Mouse (Mus musculus) hindbrain, embryonic 16.5 days (tissue): ENCODE data around the gene Tmem108. TPM values are rescaled to one million over a fixed set of nuclear protein-coding genes. Genes with fewer than 3 reads are reported as not detected.
A peak's percentile ranks its signal among the peaks of the same experiment; 100 is the strongest.

Experiments used
- ATAC-seq: fragments of 200-750 bp; cut with Nextera tagmentation; 2 replicates; pipeline ENCODE4 v1.8.0; 2017; ENCODE audit warnings: moderate TSS enrichment, moderate library complexity
- H3K27ac ChIP-seq: fragments of 300-500 bp; sonication (generic); 2 replicates; pipeline ENCODE4 v1.5.1; 2014; ENCODE audit warnings: low read depth, mild to moderate bottlenecking, control low read depth, low read length, moderate library complexity
- H3K27me3 ChIP-seq: fragments of 300-500 bp; sonication (generic); replicated peaks from 2 replicates; pipeline ENCODE4 v1.6.1; 2014; ENCODE audit warnings: low read length; ENCODE audit not compliant: control insufficient read depth, insufficient read depth
- H3K36me3 ChIP-seq: fragments of 300-500 bp; sonication (generic); 2 replicates; pipeline ENCODE4 v1.6.1; 2014; ENCODE audit warnings: mild to moderate bottlenecking, low read length, moderate library complexity, mixed read lengths; ENCODE audit not compliant: control insufficient read depth, insufficient read depth
- H3K4me1 ChIP-seq: fragments of 300-500 bp; sonication (generic); 2 replicates; pipeline ENCODE4 v1.6.1; 2014; ENCODE audit warnings: low read depth, low read length; ENCODE audit not compliant: control insufficient read depth, insufficient read depth
- H3K4me2 ChIP-seq: fragments of 300-500 bp; sonication (generic); 2 replicates; pipeline ENCODE4 v1.6.1; 2014; ENCODE audit warnings: mild to moderate bottlenecking, low read length, control low read depth, moderate library complexity
- H3K4me3 ChIP-seq: fragments of 300-500 bp; sonication (generic); 2 replicates; pipeline ENCODE4 v1.5.1; 2014; ENCODE audit warnings: mild to moderate bottlenecking, low read length, control low read depth, moderate library complexity
- H3K9ac ChIP-seq: fragments of 300-500 bp; sonication (generic); 2 replicates; pipeline ENCODE4 v1.6.1; 2014; ENCODE audit warnings: low read depth, mild to moderate bottlenecking, control low read depth, low read length, moderate library complexity
- H3K9me3 ChIP-seq: fragments of 300-500 bp; sonication (generic); 2 replicates; pipeline ENCODE4 v1.6.1; 2014; ENCODE audit warnings: mild to moderate bottlenecking, low read length, moderate library complexity; ENCODE audit not compliant: control insufficient read depth
- WGBS: fragments of 180-500 bp; shearing (Covaris S2); extraction: QIAGEN DNeasy Blood & Tissue Kit; methylation state at CpG from one replicate; pipeline ENCODE4 v1.1.7; 2014; 5-methylcytosine and 5-hydroxymethylcytosine counted together
- polyA plus RNA-seq: library from polyadenylated mRNA; unstranded; fragments of >200 nt; fragmentation: Nextera tagmentation; extraction: Ambion mirVana; gene quantifications from 2 replicates; pipeline ENCODE4 v1.2.1, GENCODE M21; 2015

The Tmem108 gene
- polyA plus RNA-seq, 1 experiment from 2014 or later = 29.3 TPM

- peak; percentile 12 for ATAC-seq
- no peaks in the 10 kb centered on the region; the same call in 1 of the 2 replicates for H3K9me3 ChIP-seq
- no peak overlapping the region for H3K9ac ChIP-seq
- no peaks in the 10 kb centered on the region for H3K36me3 ChIP-seq
- peaks cover 31% of the 10 kb centered on the region for H3K4me1 ChIP-seq
- WGBS = 68% methylated on average over 5 of the region's 5 CpGs
- no peak overlapping the region for H3K27ac ChIP-seq
- H3K4me3 ChIP-seq = no peak overlapping the region
- H3K4me2 ChIP-seq = no peak overlapping the region
- H3K27me3 ChIP-seq = no peaks in the 10 kb centered on the region
Observed at GRCm38 (mm10) chr9:103657981-103658380, 103.7 kb downstream of the Tmem108 start.

GRCm38 (mm10) chr9:103657183-103657975 lies 104.3 kb downstream of the Tmem108 start:
- H3K36me3 ChIP-seq = no peaks in the 10 kb centered on the region
- no peaks in the 10 kb centered on the region; the same call in 1 of the 2 replicates for H3K9me3 ChIP-seq
- peak overlapping the region; percentile 21; the same call in 1 of the 2 replicates for H3K27ac ChIP-seq
- no peak overlapping the region for H3K9ac ChIP-seq
- H3K4me2 ChIP-seq = no peak overlapping the region
- ATAC-seq = peak; percentile 79
- H3K27me3 ChIP-seq = no peaks in the 10 kb centered on the region
- WGBS = 18% methylated on average over 13 of the region's 13 CpGs
- H3K4me3 ChIP-seq = no peak overlapping the region
- peaks cover 37% of the 10 kb centered on the region for H3K4me1 ChIP-seq

- Histone ChIP-seq H3K27me3 (no peaks in the 10 kb centered on the region), H3K4me2 (no peak overlapping the region), H3K4me1 (peaks cover 39% of the 10 kb centered on the region), H3K9ac (no peak overlapping the region), H3K27ac (peak overlapping the region; percentile 24; the same call in 1 of the 2 replicates), H3K9me3 (no peaks in the 10 kb centered on the region), H3K4me3 (no peak overlapping the region), H3K36me3 (no peaks in the 10 kb centered on the region)
- peak; percentile 35; the same call in 1 of the 2 replicates for ATAC-seq
- 16% methylated on average over 10 of the region's 10 CpGs for WGBS
Observed at GRCm38 (mm10) chr9:103653995-103654587, 107.5 kb downstream of the Tmem108 start.

GRCm38 (mm10) chr9:103652127-103652882 lies 109.3 kb downstream of the Tmem108 start:
- peak; percentile 45; the same call in 1 of the 2 replicates for ATAC-seq
- no peaks in the 10 kb centered on the region for H3K36me3 ChIP-seq
- H3K9ac ChIP-seq = no peak overlapping the region
- H3K4me1 ChIP-seq = peaks cover 33% of the 10 kb centered on the region
- H3K4me2 ChIP-seq = no peak overlapping the region
- H3K9me3 ChIP-seq = no peaks in the 10 kb centered on the region
- H3K27me3 ChIP-seq = no peaks in the 10 kb centered on the region
- no peak overlapping the region for H3K27ac ChIP-seq
- 51% methylated on average over 8 of the region's 8 CpGs for WGBS
- H3K4me3 ChIP-seq = no peak overlapping the region

- no peak overlapping the region for H3K4me2 ChIP-seq
- 78% methylated on average over 2 of the region's 2 CpGs for WGBS
- H3K27me3 ChIP-seq = no peaks in the 10 kb centered on the region
- H3K9me3 ChIP-seq = no peaks in the 10 kb centered on the region
- H3K9ac ChIP-seq = no peak overlapping the region
- no peaks in the 10 kb centered on the region for H3K36me3 ChIP-seq
- H3K4me3 ChIP-seq = no peak overlapping the region
- no peak for ATAC-seq
- no peaks in the 10 kb centered on the region for H3K4me1 ChIP-seq
- H3K27ac ChIP-seq = no peak overlapping the region
Observed at GRCm38 (mm10) chr9:103646605-103647004, 115.0 kb downstream of the Tmem108 start.

GRCm38 (mm10) chr9:103645724-103646123 lies 115.9 kb downstream of the Tmem108 start:
- Histone ChIP-seq H3K27ac (no peak overlapping the region), H3K9me3 (no peaks in the 10 kb centered on the region), H3K4me2 (no peak overlapping the region), H3K4me1 (peaks cover 8% of the 10 kb centered on the region), H3K36me3 (no peaks in the 10 kb centered on the region), H3K9ac (no peak overlapping the region), H3K27me3 (no peaks in the 10 kb centered on the region), H3K4me3 (no peak overlapping the region)
- no peak for ATAC-seq
- 90% methylated on average over 7 of the region's 7 CpGs for WGBS

GRCm38 (mm10) chr9:103642300-103642699 lies 119.3 kb downstream of the Tmem108 start:
- Histone ChIP-seq H3K4me3 (no peak overlapping the region), H3K9ac (no peak overlapping the region), H3K4me2 (no peak overlapping the region), H3K4me1 (peaks cover 9% of the 10 kb centered on the region), H3K27me3 (no peaks in the 10 kb centered on the region), H3K36me3 (no peaks in the 10 kb centered on the region), H3K27ac (no peak overlapping the region), H3K9me3 (no peaks in the 10 kb centered on the region)
- WGBS = 64% methylated on average over 10 of the region's 10 CpGs
- no peak for ATAC-seq

- no peak; the same call in 1 of the 2 replicates for ATAC-seq
- H3K9me3 ChIP-seq = no peaks in the 10 kb centered on the region
- no peak overlapping the region for H3K4me2 ChIP-seq
- 0 out of 2 replicates have a peak overlapping the region, but pooled peaks have one; percentile 6 for H3K27ac ChIP-seq
- no peak overlapping the region for H3K9ac ChIP-seq
- H3K27me3 ChIP-seq = no peaks in the 10 kb centered on the region
- H3K4me1 ChIP-seq = peaks cover 9% of the 10 kb centered on the region
- H3K4me3 ChIP-seq = no peak overlapping the region
- 85% methylated on average over 4 of the region's 4 CpGs for WGBS
- H3K36me3 ChIP-seq = no peaks in the 10 kb centered on the region
Observed at GRCm38 (mm10) chr9:103641340-103641739, 120.3 kb downstream of the Tmem108 start.

GRCm38 (mm10) chr9:103639413-103639812 lies 122.2 kb downstream of the Tmem108 start:
- WGBS = 76% methylated on average over 1 of the region's 1 CpGs
- H3K27me3 ChIP-seq = no peaks in the 10 kb centered on the region
- no peak overlapping the region for H3K4me2 ChIP-seq
- H3K9ac ChIP-seq = no peak overlapping the region
- H3K9me3 ChIP-seq = no peaks in the 10 kb centered on the region
- no peak overlapping the region for H3K4me3 ChIP-seq
- no peak for ATAC-seq
- H3K27ac ChIP-seq = no peak overlapping the region
- no peaks in the 10 kb centered on the region for H3K36me3 ChIP-seq
- peaks cover 9% of the 10 kb centered on the region for H3K4me1 ChIP-seq
